Mouse (Mus musculus): ENCODE data around the gene Gm28539.

GRCm38 (mm10) chr16:18876091-18876441 is 39.7 kb downstream of the Gm28539 start:
- TF ChIP-seq CTCF (IDR thresholded peaks at IDR 0.05; ENCODE audit: low read depth) (no peak), EP300 (IDR thresholded peaks at IDR 0.05; ENCODE audit: low read depth) (no peak)

Measured in liver, embryonic 14.5 days (tissue).